Mouse (Mus musculus): ENCODE data around the gene Fcgr2b. TPM values are rescaled to one million over a fixed set of nuclear protein-coding genes. Genes with fewer than 3 reads are reported as not detected.

Gene Fcgr2b
- 1 to 10 TPM; 3.0 to 3.4 TPM for total RNA-seq (2021)
- long read RNA-seq, experiment 1 = 0 reads
- long read RNA-seq, experiment 2, partial matches to known transcripts = 1 of 4 reads
- long read RNA-seq, experiment 2, other reads (novel, unspliced or antisense) = 0 of 4 reads

- intact Hi-C loops (cut with DNase I; ENCODE audit: low total_unique reads) = no loop called here
These were observed at the start of gene Fcgr2b for GRCm38 (mm10) chr1:170976447-170976846. TSS of gene Fcgr2b (minus strand) at chr1:170976547.

DNA sequence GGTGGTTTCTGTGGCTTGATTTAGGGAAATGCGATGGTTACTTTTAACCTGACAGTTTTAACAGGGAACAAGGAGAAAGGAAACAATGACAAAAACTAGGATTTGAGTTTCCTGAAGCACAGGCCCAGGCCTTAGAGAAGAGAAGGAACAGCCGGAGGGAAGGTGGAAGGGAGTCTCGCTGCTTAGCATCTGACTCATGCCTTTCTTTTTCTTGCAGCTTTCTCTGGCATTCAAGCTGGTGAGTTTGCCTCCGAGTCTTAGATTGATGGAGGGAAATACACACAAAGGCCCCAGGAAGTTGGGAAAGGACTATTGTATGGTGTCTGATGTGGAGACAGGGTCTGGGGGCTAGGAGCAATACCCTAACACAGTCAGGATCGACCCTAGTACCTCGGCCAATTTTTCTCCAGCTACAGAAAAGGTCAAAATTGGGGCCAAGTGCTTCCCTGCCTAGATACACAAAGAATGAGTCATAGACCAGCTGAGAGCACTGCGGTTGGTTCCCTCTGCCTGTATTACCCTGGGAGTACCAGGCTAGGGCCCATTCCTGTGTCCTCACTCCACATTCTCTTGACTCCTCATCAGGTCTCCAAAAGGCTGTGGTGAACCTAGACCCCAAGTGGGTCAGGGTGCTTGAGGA lies 43.1 kb upstream of the Fcgr2b start:
- intact Hi-C loops (cut with DNase I; ENCODE audit: low total_unique reads) = no loop called here
- no peak for DNase-seq

More at GRCm38 (mm10) chr1:170976447-170976846, at the start of gene Fcgr2b:
- DNase-seq = no peak

GRCm38 (mm10) chr1:171018737-171019136 lies 42.4 kb upstream of the Fcgr2b start, which contains the start of gene Fcgr4:
TSS of gene Fcgr4 (plus strand) at chr1:171018920.
- DNase-seq = no peak
- intact Hi-C loops (cut with DNase I; ENCODE audit: low total_unique reads) = no loop called here

GRCm38 (mm10) chr1:171017468-171018158 lies 41.3 kb upstream of the Fcgr2b start:
- intact Hi-C loops (cut with DNase I; ENCODE audit: low total_unique reads) = no loop called here

GRCm38 (mm10) chr1:171016676-171017356 lies 40.5 kb upstream of the Fcgr2b start:
- intact Hi-C loops (cut with DNase I; ENCODE audit: low total_unique reads) = no loop called here
- no peak for DNase-seq

More at GRCm38 (mm10) chr1:171017468-171018158, 41.3 kb upstream of the Fcgr2b start:
- DNase-seq = no peak

GRCm38 (mm10) chr1:171011733-171012132 lies 35.4 kb upstream of the Fcgr2b start:
- intact Hi-C loops (cut with DNase I; ENCODE audit: low total_unique reads) = no loop called here
- DNase-seq = no peak

DNA sequence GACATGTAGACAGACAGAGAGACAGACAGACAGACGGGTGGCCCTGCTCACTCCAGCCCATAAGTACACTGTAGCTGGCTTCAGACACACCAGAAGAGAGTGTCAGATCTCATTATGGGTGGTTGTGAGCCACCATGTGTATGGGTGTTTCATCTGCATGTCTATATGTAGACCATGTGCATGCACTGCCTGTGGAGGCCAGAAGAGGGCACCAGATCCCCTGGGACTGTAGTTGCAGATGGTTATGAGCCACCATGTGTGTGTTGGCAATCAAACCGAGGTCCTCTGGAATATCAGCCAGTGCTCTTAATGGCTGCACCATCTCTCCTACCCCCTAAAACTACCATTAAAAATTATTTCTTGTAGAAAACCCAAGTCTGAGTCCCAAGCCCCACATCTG lies 30.6 kb upstream of the Fcgr2b start:
- intact Hi-C loops (cut with DNase I; ENCODE audit: low total_unique reads) = no loop called here
- no peak for DNase-seq

DNA sequence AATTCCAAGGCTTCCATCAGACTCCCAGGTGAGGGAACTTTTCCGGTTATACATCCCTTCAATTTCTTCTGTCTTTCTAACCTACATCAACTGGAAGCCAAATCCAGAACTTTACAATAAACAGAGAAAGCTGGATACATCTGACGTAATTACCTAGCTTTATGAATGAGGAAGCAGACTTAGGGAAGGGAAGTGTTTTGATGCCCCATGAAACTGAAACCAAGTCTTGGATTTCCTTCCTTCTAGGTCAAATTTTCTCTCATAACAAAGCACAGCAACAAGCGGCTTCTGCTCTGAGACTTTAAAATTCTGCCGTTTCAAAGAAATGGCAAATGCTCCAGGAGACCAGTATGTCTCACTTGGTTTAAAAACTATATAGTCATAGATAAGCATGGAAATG lies 30.0 kb upstream of the Fcgr2b start:
- DNase-seq = no peak
- intact Hi-C loops (cut with DNase I; ENCODE audit: low total_unique reads) = no loop called here

GRCm38 (mm10) chr1:171005586-171005985 lies 29.2 kb upstream of the Fcgr2b start:
- DNase-seq = no peak
- intact Hi-C loops (cut with DNase I; ENCODE audit: low total_unique reads) = no loop called here

DNA sequence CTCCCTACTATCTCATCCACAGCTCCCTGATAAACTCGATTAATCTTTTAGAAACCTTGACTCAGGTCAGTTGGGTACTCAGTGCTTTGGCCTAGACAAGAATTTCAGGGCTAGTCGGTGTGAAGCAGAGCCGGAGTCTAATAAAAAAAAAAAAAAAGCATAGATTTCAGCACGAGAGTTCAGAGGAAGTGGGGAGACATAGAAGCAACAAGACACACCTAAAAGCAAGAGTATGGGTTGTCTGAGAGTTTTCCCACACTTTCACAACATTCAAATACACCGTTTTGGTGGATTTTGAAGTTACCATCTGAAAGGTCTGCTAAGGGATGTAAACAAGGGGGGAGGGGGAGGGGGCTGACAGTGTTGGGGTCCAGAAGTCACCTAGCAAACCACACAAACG lies 28.7 kb upstream of the Fcgr2b start:
- no peak for DNase-seq
- intact Hi-C loops (cut with DNase I; ENCODE audit: low total_unique reads) = no loop called here

DNA sequence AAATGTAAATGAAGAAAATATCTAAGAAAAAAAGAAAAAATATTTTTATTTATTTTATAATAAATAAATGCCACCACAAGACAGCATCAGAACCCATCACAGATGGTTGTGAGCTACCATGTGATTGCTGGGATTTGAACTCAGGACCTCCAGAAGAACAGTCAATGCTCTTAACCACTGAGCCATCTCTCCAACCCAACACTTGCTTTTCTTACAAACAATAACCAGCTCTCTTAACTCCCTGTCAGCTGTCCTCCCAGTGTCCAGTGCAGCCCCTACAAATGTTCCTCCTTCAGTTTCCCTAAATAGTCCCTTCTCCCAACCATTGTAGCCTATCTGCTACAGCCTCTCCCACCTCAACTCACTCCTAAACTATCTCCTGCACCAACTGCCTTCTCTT lies 23.5 kb upstream of the Fcgr2b start:
- no peak for DNase-seq
- intact Hi-C loops (cut with DNase I; ENCODE audit: low total_unique reads) = no loop called here

DNA sequence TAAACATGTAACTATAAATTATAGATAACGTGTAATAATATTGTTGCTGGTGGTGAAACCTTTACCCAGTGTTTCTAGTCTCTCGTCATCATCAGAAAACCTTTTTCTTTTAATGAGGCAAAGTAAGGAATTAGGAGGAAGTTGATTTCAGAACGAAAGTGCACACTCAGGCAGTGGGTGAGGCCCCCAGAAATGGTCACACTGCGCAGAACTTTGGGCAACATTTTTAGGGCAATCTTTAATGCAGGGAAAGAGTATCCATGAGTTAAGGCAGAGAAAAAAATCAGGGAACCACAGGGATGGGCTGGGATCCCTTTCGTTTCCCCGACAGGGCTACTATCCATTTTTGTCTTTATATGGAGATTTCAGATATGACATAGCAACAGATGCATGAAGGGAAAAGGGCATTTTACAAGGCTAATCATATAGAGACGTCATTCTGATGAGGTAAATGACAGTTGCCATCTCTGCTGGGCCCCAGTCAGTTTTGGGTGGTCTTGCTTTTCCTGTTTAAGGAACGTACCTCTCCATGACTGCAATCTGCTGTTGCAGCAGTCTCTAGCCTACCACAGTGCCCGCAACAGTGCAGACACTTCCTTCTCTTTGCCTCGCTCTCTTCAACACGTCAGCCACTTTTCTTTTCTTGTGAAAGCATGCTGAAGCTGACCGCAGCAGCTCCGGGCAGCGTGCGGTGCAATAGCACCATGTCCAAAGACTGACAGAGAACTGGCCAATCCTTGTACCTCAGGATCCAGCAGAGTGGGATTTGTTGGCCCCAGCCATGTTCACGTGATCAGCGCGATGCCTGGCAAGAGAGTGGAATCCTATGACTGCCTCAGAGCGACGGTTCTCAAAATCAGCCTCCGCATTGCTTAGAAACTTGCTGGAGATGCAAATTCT lies 21.7 kb upstream of the Fcgr2b start:
- intact Hi-C loops (cut with DNase I; ENCODE audit: low total_unique reads) = no loop called here
- DNase-seq = peak; percentile 19

DNA sequence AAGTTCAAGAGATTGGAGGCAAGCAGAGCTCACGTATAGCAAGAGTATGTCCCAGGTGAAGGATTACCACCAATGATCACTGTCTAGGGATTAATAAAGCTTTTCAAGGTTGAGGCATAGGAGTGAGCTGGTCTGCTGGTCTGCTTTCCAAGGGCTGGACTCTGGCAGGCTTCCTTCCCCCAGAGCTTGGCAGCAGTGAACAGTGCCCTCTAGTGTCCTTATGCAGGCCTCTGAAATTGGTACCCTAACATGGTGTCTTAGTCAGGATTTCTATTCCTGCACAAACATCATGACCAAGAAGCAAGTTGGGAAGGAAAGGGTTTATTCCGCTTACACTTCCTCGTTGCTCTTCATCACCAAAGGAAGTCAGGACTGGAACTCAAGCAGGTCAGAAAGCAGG lies 20.4 kb upstream of the Fcgr2b start:
- intact Hi-C loops (cut with DNase I; ENCODE audit: low total_unique reads) = no loop called here
- peak; percentile 53 for DNase-seq

DNA sequence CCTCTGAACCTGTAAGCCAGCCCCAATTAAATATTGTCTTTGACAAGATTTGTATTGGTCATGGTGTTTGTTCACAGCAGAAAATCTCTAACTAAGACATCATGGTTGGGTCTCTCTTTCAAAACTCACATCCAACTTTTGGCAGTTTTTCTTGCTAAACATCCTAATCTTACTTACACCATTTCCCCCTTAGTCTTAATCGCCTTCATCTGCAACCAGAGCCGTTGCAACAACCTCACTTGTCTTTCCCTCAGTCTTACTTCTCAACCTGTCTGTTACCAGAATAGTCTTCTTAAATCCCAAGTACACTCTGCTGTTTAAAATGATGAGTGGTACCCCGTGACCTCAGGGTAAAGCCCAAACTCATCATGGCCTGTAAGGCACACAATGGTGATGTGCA lies 19.7 kb upstream of the Fcgr2b start:
- no peak for DNase-seq
- intact Hi-C loops (cut with DNase I; ENCODE audit: low total_unique reads) = no loop called here

- intact Hi-C loops (cut with DNase I; ENCODE audit: low total_unique reads) = no loop called here
- no peak for DNase-seq
These were observed 16.2 kb upstream of the Fcgr2b start for GRCm38 (mm10) chr1:170992550-170992949.

GRCm38 (mm10) chr1:170989656-170990055 lies 13.3 kb upstream of the Fcgr2b start:
- intact Hi-C loops (cut with DNase I; ENCODE audit: low total_unique reads) = no loop called here
- DNase-seq = no peak

DNA sequence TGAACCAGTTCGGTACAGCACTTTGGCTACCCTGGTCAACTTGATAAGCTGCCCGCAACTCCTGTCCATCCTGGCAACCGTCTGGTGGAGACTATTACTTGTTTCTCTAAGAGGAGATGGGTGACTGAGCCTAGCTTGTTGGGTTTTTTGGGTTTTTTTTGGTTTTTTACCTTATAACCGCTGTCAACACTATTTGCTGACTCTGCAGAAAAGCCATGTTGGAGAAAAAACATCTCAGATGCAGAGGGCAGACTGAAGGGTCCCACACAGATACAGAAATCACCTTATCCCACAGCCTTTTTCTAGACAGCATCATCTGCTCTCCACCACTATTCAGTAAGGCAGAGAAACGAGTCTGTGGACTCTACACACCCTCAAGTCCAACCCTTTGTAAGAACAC lies 9.5 kb upstream of the Fcgr2b start:
- no peak for DNase-seq
- intact Hi-C loops (cut with DNase I; ENCODE audit: low total_unique reads) = no loop called here

DNA sequence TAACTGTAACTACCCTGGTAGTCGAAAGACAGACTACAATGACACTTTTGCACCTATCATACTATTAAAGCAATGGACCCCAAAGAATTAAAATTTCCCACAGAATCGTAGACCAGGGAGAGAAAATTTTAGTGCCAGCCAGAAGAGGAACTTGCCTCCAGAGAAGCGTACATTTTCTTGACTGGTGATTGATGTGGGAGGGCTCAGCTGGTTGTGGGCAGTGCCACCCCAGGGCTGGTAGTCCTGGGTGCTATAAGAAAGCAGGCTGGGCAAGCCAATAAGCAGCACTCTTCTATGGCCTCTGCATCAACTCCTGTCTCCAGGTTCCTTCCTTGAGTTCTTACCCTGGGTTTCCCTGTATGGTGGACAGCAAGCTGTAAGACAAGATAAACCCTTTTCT lies 8.7 kb upstream of the Fcgr2b start:
- intact Hi-C loops (cut with DNase I; ENCODE audit: low total_unique reads) = no loop called here
- DNase-seq = no peak

DNA sequence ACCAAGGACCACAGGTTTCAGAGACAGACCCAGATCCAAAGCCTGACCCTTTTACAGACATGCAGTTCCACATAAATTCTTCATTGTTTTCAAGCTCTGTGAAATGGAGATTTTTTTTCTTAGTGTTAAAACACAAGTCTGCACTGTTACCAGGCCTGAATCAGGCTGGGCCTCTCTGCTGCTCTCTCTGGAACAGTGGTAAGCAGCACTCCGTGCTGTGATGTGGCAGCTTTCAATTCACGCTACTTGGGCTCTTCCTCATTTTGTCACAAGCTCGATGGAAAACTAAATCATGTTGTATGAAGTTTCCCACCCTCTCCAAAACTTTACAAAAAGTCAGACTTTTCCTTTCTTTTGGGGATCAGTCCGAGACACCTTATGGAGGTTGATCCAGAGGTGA lies 6.7 kb upstream of the Fcgr2b start:
- no peak for DNase-seq
- intact Hi-C loops (cut with DNase I; ENCODE audit: low total_unique reads) = no loop called here

DNA sequence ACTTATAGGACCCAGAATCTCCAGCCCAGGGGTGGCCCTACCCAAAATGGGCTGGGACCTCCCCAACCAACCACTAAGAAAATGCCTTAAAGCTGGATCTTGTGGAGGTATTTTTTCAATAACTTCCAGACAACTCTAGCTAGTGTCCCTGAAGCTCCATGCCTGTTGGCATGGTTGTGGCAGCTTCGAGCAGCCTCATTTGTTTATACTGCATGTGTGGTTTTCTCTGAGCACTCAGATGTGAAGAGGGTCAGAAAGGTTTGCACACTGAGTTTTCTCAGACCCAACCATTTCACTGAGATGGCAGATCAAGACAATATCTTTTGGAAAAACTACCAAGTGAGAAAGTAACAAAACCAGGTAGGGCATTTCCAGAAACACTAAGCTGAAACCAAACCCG lies 6.0 kb upstream of the Fcgr2b start:
- no peak for DNase-seq
- intact Hi-C loops (cut with DNase I; ENCODE audit: low total_unique reads) = no loop called here
